Mouse (Mus musculus): ENCODE results near the gene Aven.
"Not testable (repeated sequence)": the region's sequence is repeated elsewhere in the genome, so short reads cannot be mapped to it uniquely, and the experiment has no call there.

Aven gene

DNA sequence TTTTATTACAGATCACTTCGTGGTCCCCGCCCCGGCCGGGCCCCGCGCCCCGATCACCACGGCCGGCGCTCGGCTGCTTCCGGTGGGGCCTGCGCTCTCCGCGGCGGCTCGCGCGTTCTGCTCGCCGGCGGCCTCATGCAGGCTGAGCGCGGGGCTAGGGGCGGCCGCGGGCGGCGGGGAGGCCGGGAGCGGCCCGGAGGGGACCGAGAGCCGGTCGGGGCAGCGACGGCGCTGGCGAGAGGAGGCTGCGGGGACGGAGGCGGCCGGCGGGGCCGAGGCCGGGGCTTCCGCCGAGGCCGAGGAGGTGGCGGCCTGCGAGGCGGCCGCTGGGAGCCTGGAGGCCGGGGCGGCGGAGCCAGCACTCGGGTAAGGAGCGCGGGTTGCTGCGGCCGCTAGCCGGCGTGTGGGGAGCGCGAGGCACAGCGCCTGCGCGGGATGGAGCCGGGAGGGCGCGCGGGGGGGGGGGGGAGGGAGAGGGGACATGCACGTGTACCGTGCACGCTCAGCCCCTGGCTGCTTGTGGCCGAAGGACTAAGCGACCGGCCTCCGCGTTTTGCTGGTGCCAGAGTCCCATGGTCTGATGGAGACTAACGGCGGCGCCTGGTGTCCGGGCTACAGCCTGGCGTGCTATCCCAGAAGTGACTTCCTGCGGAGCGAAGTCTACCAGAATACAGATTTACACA is at the start of gene Aven:
Gene Aven (plus strand): TSS at position 109 of the 683 bp plus-strand sequence.
- DNase-seq (ENCODE audit: low read depth, low spot score) = peak; percentile 86

DNA sequence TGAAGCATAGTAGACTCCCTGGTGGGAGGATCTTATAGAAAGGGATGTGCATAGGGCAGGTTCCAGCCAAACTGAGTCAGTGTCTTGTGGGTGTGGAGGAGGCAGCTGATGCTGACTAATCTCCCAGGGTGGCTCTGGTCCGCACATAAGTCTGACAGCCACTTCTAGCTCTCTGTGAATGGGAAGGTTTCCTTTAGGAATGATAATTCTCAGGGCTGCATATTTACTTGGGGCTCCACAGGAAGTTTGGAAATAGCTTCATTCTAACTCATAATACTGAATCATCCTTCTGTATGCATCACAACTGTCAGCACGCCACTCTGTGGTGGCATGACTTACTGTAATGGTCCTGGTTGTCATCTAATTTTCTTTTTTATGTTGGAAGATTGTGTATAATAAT is 49.3 kb upstream of the Aven start:
- DNase-seq (ENCODE audit: low read depth, low spot score) = no peak

DNA sequence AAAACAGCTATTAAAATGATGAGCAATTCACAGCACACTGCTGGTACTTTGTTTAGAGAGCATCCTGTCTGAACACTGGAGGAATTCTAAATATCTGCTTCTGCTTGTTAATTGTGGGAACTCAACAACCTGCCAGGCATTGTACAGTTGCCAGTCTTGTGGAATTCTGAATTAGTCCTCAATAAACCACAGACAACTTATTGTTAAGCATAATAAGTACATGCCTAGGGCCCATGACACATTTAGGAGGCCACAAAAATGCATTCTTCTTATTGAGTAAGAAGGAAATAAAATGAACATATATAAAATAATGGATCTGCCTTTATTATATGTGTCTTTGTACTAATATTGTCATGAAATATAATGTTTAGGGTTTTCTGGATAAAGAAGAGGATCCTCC is 47.3 kb upstream of the Aven start:
- DNase-seq (ENCODE audit: low read depth, low spot score) = no peak

DNA sequence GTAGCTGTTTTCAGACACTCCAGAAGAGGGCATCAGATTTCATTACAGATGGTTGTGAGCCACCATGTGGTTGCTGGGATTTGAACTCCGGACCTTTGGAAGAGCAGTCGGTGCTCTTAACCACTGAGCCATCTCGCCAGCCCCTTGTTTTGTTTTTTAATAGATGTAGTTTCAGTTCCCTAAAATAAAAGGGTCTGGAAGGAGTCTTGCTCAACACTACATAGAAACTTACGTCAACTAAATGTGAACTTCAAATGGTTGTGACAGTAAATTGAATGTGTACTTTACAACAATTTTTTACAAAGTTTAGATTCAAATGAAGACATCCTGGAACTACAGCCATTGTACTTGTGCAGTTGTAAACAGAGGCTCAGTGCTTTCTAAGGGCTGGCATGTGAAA is 44.7 kb upstream of the Aven start:
- not testable (repeated sequence) for DNase-seq (ENCODE audit: low read depth, low spot score)

DNA sequence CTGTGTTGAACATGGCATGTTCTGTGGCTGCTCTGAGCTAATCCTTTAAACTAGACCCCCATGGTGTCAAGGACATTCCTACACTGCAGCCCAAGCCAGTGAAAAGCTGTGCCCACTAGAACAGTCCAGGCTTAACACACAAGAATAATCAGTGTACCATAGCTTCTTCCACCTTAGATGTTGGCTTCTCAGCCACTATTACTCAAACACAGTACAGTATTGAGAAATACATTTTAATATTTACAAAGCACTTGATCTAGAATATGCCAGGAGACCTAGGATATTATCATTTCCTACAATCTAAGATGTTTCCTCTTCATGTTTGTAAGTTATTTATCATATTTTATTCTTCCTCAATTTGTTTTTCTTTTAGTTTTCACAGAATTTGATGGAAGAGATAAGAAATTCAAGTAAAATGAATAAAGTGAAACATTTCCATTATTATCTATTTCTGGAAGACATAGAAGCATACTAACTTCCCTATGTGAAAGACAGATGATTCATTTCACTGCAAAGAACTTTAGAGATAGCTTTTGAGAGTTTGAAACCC is 44.2 kb upstream of the Aven start:
- no peak for DNase-seq (ENCODE audit: low read depth, low spot score)

DNA sequence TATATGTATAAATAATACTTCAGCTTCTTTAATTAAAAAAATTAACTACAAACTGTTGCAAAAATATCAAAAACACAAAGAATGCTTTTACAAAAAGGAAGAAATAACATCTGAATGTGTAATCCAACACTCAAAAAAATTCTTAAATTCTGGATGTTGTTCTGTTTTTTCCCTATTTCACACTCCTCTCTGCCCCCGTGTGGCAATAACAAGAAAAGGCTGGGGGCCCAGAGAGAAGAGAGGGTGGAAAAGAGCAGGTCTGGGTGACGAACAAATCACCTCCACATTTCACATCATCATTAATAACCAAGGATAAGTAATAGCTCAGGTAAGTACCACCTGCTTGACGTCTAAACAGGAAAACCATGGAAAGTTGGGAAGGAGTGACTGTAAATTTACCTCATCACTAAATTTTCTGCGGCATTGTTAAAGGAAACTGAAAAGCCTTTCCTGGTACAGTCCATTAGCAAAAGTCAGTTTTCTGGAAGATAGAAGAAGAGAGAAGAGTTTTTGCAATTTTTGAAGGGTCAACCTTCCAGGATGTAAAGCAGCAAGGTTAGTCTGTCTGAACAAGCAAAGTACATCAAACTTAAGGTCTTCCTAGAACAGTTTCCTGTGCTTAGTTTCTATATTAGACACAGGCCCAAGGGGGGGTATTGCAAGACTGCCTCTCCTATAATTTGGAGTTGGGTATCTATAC is 43.0 kb upstream of the Aven start:
- DNase-seq (ENCODE audit: low read depth, low spot score) = no peak

DNA sequence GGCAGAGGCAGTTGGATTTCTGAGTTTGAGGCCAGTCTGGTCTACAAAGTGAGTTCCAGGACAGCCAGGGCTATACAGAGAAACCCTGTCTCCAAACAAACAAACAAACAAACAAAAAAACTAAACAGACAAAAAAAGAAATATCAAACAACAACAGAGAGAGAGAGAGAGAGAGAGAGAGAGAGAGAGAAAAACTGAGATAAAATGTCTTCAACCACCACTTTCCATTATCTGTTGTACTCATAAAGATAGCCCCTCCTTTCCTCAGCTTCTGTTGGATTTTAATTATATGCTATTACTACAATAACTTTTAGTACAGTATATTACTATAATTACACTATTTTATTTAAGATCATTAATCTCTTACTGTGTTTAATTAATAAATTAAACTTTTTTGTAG is 40.3 kb upstream of the Aven start:
- DNase-seq (ENCODE audit: low read depth, low spot score) = not testable (repeated sequence)

DNA sequence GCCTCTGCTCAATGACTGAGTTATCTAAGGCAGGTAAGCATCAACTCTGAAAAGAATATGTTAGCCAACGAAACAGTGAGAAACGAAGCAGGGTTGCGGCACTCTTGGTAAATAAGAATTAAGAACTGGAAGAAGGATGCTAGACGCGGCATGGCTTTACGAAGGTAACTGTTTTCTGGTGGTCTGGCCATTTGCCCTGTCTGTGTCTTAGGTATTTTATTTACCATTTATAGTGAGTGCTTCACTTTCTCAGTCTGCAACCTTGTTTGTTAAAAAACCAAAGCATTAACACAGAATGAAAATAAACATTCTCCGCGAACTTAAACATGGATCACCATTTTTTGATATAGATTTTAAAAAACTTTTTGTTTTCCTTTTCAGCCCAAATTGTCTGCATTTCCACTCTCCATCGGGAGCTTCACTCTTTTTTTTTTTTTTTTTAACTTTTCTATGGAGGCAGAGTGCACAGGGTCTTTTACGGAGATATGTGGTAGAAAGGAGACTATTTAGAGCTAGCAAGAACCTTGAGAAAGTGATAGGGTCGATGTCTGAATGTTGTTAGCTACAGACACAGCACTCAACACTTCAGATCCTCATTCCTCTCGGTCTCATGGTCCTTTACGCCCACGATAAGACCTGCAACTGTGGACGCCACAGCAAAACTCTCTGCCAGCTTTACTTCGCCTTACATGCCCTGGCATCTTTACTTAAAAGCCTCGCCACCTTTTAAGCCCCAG is 38.5 kb upstream of the Aven start:
- no peak for DNase-seq (ENCODE audit: low read depth, low spot score)

DNA sequence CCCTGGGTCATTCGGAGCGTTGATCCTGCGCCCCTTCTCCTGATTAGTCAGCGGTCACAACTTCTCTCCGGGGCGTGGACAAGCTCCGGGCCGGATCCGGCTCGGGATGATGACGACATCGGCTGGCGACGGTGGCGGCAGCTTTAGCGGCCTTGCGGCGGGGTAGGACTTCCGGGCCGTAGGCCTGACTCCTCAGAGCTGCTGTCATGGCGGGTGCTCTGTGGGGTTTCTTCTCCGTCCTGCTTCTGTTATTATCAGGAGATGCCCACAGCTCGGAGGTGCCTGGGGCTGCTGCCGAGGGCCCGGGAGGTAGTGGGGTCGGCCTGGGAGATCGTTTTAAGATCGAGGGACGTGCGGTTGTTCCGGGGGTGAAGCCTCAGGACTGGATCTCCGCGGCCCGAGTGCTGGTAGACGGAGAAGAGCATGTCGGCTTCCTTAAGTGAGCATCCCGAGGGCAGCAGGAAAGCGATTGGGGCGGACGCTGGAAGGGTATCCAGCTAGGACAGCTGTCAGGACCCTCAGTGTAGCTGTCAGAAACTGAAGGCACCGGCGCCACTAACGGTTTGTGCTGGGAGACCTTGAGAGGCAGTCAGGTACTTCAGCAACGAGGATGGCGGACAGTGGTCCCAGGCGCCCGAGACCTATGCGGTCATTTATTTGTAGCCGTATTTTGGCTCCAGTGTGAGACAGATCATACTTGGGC is 37.8 kb upstream of the Aven start, which contains the start of gene Emc7:
Gene Emc7 (plus strand): TSS at position 136 of the 703 bp plus-strand sequence.
- peak; percentile 94 for DNase-seq (ENCODE audit: low read depth, low spot score)

DNA sequence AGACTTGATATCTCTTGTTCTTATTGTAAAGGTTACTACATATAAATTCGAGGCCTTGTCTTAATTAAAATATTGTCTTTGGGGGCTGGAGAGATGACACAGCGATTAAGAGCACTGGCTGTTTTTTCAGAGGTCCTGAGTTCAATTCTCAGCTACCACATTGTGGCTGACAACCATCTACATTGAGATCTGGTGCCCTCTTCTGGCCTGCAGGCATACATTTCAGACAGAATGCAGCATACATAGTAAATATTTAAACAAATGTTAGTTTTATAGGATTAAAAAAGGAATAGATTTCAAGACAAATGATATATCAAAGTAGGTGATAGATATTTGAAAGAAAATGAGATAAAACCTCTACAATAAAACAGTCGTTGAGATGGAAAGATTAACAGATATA is 32.2 kb upstream of the Aven start:
- DNase-seq (ENCODE audit: low read depth, low spot score) = no peak

DNA sequence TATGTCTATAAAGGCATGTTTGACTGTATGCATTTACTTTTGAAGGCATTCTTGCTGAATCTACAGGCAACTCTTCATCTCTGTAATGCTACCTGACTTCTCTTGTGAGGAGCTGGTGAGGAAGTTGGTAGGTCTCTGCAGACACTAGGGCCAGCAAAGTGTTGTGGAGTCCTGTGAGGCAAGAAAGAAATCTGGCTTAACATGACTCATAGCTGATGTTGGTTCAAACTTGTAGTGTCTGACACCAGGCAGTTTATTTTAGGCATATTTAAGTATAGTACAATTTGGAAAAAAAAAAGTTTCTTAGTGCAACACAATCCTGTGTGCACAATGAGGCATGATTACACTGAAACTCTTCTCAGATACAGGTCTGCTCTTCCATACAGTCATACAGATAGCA is 23.2 kb upstream of the Aven start:
- DNase-seq (ENCODE audit: low read depth, low spot score) = no peak

DNA sequence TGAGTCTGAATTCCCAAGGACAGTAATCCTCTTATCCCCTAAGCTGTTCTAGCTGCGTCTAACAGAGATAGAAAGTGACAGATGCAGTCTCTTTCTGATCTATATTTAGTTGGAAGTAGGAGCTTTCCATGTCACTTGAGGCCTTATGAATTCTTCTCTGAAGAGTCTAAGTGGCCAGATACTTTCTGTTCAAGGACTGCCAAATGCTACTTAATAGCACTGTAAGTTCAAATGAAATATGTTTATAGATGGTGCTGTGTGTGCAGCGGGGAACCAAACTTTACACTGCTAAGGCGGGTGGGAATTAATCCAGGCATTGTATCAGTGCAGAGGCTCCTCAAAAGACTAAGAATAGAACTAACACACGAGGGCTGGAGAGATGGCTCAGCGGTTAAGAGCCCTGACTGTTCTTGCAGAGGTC is 21.8 kb upstream of the Aven start:
- DNase-seq (ENCODE audit: low read depth, low spot score) = no peak

DNA sequence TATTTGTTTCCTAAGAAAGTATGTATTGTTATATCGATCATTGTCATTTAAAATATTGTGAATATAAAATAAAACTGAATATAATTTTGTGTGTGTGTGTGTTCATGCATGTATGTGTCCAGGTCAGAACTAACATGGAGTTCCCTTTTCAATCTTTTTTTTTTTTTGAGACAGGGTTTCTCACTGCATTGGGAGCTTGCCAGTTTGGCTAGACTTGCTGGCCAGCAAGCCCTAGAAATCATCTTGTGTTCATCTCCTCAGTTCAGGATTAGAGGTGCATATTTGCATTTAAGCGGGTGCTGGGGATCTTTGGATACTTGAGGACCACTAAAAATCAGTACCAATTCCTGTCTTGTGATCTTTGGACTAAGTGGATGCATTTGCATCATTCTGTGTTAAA is 20.7 kb upstream of the Aven start:
- no peak for DNase-seq (ENCODE audit: low read depth, low spot score)

DNA sequence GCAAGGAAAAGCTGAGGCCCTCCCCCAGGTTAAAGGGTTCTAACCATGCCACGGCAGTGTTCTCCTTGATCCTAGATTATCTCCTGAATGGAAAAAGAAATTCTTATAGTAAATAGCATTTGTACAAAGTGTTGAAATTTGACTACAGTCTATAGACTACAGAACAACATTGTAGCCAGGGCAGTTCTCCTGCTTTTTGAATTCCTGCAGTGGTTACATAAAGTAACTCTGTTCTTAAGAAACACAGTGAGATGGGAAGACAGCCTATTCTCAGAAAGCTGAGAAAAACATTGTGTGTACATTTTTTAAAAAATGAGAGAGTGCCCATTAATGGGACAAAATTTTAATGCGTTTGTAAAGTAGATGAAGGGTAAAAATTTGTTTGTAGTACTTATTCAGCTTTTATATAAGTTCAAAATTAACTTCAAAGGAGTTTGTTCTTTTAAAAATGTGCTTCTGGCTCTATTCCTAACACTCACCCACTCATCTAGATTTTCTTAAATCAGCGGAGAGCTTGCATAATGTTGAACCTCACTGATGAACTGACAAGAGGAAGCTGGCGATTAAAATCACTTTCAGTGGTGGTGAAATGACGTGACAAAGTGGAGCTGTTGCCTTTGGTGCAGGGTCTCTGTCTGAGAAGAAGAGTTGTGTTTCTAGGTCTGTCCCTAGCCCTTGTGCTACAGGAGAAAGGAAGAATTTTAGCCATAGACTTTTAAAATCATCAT is 17.6 kb upstream of the Aven start:
- no peak for DNase-seq (ENCODE audit: low read depth, low spot score)

DNA sequence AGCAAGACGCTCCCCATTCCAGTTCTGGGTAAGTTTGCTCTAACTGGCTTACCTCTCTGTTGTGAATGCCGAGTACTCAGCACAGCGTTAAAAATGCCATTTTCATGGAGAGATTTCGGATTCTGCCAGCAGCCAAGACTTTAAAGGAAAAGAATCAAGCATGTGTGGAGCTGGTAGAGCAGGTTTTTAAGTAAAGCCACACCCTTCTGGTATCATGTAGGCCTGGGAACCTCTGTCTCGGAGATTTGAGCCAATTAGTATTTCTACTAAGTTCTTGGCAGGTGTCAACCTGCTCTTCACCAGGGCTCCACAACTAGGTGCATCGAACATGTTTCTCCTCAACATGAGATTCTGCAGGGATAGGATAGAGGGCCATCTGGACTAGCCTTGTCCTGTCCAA is 16.2 kb upstream of the Aven start:
- no peak for DNase-seq (ENCODE audit: low read depth, low spot score)

DNA sequence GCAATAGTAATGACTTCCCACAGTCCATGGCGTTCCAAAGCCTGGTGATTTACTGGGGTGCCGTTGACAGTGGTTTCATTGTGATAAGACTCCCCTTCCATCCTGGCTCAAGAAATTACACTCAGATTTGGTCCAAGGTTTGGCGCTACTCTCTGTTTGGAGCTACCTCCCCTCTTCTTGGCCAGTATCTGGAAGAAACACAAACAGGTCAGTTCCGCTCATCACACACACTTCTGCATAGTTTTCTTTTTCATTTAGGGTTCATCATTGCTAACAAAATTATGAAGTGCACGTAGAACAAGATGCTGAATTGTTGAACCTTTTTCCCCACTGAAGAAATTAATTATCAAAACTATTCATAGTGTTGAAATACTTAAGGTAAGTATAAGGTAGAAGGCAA is 12.1 kb upstream of the Aven start, which contains the start of gene Chrm5:
Gene Chrm5 (minus strand): TSS at position 101 of the 400 bp plus-strand sequence.
- DNase-seq (ENCODE audit: low read depth, low spot score) = no peak

DNA sequence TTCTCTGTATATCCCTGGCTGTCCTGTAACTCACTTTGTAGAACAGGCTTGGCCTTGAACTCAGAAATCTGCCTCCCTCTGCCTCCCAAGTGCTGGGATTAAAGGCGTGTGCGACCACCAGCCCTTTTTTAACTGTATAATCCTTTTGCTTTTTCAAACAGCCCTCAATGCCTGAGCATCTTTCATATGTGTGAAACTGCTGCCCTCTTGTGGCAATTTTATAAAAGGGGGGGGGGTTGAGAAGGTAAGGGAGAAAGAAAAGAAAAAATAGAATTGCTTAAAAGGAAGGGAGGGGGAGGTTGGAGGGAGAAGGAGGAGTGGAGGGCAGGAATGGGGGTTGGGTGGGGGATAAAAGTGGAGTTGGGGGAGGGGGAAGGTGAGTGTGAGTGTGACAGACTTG is 11.2 kb upstream of the Aven start:
- DNase-seq (ENCODE audit: low read depth, low spot score) = peak; percentile 67

DNA sequence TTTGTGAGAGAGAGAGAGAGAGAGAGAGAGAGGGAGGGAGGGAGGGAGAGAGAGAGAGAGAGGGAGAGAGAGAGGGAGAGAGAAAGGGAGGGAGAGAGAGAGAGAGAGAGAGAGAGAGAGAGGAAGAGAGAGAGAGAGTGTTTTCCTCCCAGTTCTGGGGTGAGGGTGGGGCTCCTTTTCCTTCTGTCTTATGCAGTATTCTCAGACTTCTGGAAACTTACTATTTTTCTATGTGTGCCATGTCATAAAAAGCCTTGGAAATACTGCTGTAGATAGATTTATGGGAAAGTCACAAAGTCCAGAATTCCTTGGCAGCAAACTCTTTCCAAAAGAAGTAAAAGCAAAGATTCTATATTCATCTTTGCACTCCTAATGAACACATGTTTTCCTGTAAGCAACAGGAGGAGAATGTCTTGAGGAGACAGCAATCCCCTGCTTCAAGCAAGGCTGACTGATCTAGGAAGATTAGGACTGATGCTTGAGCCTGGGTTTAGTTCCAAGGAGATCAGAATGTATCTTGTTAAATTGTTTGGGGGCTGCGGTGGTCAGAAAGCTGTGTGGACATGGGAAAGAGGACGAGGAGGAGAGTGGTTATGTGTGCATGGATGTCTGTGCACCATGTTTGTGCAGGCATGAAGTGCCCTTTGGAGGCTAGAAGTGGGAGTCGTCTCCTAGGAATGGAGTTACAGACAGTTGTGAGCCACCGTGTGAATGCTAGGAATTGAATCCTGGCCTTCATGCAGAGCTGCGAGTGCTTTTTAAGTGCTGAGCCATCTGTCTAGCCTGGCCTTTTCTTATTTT is 10.0 kb upstream of the Aven start:
- DNase-seq (ENCODE audit: low read depth, low spot score) = no peak

DNA sequence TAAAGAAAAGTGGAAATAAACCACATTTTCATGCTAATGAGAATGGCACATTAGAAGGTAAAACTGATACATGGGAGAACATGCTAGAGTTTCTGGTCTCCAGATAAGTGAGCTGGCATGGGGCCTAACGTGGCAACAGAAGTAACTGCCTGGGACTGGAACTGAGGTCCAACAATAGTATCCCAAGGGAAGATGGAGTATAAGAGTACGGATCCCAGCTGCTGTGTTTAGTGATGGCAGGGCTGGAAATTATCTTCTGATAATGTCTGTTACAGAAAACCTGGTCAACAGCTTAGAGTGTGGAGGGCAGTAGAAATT is 9.5 kb upstream of the Aven start:
- DNase-seq (ENCODE audit: low read depth, low spot score) = no peak

DNA sequence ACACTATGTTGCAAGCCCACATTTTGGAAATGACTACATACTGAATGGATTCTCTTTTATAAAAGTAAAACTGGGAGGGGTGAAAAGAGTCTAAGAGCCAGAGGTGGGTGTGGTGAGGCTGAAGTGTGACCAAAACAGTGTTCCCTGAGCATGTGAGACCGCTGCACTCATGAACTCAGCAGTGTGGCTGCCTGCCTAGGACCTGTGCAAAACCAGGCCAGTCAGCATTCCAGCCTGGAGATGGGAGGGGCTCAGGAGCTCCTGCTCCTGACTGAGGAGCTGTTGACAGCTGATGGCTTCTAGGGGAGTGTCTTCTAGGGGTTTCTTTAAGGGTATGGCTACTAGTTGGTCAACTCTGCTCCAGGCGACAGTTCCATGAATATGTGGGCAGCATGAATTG is 7.9 kb upstream of the Aven start:
- no peak for DNase-seq (ENCODE audit: low read depth, low spot score)

Measured in mesoderm, embryonic 11.5 days (tissue).